Mouse (Mus musculus) left cerebral cortex, postnatal 14 days (tissue): ENCODE results near the gene Prss38. TPM values are rescaled to one million over a fixed set of nuclear protein-coding genes. Genes with fewer than 3 reads are reported as not detected.
A peak's percentile ranks its signal among the peaks of the same experiment; 100 is the strongest.
"Not testable (repeated sequence)": the region's sequence is repeated elsewhere in the genome, so short reads cannot be mapped to it uniquely, and the experiment has no call there.

Source experiments
- DNase-seq, 2 experiments: peaks; one replicate each; pipeline ENCODE4 v3.0.0; 2021 to 2022; ENCODE audit warnings: low spot score in 2 of 2, mixed read lengths in 1 of 2
- intact Hi-C: fragments of 180-260 bp; cut with DNase I; formaldehyde crosslinking; loops from one replicate; pipeline ENCODE4 v1.15.1; 2025
- total RNA-seq, 2 experiments: library from RNA; stranded (reverse); gene quantifications; 2 replicates each; pipeline ENCODE4 v1.2.3; 2021

Gene Prss38
- total RNA-seq, 2 experiments from 2014 or later, result not detected

DNA sequence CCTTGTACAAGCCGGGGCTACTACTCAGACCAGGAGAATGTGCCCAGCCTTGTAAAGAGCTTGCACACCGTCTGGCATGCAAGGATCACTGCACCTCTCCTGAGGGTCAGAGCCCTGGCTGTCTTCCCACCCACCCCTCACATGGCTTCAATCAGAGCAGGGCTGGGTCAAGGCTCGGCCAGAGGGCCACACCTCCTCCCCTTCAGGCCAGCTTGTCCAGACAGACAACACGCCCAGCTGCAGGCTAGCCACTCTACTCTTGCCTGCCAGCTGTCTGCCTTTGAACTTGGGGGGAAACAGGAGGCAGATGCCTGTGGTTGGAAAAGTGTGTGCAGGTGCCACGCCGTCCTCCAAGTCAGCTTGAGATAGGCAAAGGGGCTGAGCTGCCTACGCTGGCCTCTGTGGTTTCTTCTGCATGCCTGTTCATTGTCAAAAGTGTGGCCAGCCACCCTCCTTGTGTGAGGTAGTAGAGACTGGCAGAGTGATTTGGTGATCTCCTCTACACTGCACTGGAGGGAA, 9.0 kb upstream of the Prss38 start:
- intact Hi-C loops, result no loop called here
- no peak for DNase-seq

DNA sequence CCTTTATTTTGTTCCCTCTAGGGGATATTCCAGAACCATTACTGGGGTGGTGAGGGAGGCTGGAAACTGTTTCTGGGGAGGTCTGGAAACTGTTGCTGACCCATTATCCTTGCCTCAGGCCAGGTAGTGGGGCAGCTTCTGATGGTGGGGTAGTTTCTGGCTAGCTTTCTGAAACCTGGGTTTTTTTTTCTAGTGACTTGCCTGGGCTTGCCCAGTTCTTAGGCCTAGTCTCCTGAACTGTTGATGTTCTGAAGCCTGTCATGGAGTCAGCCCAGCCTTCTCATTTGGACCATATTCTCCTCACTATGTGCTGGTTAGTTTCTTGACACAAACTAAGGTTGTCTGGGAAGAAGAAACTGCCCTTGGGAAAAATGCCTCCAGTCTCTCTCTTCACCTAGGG, 4.1 kb upstream of the Prss38 start:
- DNase-seq, result no peak
- intact Hi-C loops, result no loop called here

DNA sequence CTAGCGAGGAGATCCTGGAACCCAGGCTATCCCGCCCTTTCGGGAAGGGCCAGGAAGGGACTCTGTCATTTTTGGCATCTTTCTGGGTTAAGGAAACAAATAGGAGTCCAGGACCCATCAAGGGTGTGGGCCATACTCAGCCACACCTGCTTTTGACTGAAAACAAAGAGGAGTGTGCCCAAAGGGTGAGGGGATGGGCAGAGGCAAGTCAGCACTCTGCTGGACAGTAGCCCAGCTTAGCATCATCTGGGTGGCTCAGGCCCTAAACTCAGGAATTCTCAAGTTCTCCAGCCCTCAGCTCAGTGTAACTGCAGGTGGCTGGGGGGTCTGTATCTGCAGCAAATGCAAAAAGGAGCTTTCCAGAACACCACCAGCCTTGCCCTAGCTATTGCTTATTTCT, 2.5 kb upstream of the Prss38 start:
- no peak for DNase-seq
- intact Hi-C loops, result no loop called here

DNA sequence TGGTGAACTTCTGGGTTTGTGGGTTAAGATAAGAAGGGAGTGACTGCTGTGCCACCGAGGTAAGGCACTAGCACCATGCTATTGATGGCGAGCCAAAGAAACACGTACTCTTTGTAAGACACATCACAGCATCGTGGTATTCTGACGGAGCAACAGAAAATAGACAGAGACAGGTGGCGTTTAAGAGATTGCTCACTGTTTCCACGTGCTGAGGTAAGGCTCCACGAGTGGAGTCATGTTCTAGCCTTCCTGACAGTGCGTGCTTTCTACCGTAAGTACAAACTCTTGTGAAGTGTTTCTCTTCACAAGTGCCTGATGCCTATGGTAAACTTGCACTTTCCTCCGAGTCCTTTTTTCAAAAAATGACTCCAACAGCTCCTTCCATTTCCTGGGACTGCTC, 5.6 kb downstream of the Prss38 start:
- no peak for DNase-seq

DNA sequence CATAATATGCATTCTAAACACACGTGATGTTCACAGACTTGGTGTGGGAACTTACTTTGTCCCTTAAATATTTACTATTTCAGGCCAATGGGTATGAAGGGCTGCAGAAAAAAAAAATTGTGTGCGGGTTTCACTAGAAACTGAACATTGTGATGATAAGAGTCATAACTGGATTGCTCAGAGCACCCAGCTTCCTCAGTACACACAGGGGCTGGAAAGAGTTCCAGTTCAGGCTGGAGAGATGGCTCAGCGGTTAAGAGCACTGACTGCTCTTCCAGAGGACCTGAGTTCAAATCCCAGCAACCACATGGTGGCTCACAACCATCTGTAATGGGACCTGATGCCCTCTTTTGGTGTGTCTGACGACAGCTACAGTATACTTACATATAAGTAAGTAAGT, 7.5 kb downstream of the Prss38 start:
- intact Hi-C loops, DNase-seq: not testable (repeated sequence)

More for the DNA sequence above, 5.6 kb downstream of the Prss38 start:
- intact Hi-C loops, result no loop called here

DNA sequence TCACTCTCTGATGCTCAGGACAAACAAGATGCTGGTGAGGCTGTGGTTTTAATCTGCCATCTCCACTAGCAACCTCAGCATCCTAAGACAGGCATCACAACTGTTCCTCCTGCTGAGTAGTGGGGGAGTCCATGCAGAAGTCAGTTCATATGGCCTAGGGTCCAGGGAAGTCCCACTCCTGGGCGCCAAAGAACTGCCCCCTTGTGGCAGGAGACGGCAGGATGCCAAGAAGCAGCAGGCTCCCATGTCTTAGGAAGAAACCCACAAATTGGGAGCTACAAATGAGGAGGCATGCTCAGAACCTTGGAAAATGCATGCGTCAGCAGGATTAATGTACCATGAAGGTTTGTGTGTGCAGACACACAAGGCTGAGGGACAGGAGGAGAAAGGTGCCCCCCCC, 8.8 kb downstream of the Prss38 start:
- no peak for DNase-seq

DNA sequence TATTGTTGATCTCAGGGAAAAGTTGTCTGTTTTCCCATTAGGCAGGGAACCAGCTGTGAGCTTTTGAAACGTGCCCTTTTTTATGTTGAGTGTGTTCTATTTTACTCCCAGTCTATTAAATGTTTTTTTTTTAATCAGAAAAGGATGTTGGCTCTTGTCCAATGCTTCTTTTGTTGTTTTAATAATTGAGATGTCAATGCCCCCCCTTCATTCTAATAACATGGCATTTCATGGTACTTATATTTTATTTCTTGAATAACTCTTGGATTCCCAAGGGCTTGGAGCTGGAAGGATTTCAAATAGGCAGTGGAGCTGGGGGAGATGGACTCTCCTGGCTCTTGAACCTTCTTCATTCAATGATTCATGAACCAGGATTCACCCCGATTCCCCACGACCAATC, 9.4 kb downstream of the Prss38 start:
- no peak for DNase-seq
- intact Hi-C loops, result no loop called here

More for the DNA sequence above, 8.8 kb downstream of the Prss38 start:
- intact Hi-C loops, result no loop called here

DNA sequence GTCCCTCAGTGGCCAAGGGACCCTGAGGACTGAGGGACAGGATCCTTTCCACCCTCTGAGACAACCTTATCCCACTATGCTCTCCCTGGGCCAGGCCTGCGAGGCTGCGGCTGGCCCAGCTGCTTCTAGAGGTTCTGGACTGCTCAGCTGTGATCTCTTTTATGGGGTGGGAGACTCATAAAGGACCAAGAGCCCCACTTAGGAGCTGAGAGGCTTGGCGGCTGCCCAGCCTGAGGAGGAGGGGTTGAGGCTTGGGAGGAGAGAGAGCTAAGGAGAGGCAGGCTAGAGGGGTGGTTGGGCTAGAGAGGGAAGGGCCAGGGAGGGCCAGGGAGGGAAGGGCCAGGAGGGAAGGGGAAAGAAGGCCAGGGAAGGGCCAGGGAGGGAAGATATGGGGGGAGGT, 11.0 kb downstream of the Prss38 start:
- DNase-seq, result no peak
- intact Hi-C loops, result no loop called here

DNA sequence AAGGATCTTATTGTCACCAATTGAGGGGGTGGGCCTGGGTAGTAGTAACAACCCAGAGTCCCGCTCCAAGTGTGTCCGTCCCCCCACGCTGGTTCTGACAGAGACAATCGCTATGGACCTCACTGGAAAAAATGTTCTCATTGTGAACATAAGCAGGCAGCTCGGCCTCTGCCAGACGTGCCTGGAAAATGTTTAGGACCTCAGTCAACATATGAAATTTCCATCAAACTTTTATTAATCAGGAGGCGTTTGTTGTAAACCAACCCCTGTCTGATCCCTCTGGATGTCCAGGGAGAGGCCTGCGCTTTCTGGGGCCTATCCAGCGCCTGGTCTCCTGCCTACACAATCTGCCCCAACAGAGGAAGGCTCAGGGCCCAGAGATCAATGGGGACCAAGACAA, 11.4 kb downstream of the Prss38 start:
- no peak for DNase-seq
- intact Hi-C loops, result no loop called here

DNA sequence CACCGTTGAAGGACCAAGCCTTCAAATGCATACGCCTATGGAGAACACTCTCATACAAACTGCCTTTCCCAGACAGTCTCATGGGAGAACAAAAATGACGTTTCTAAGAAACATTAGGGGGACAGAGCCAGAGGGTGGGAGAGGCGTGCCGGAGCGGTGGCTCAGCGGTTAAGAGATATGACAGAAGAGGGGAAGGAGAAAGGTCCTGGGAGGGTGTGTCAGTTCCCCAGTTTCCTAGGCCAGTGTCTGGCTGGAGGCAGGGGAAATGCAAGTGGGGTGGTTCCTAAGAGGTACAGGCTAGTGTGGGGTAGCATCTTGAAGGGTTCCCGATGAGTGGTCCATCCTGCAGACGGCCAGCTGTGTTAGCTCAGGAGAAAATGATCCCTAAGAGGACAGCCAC, 14.2 kb downstream of the Prss38 start:
- intact Hi-C loops, result no loop called here
- DNase-seq, result no peak

DNA sequence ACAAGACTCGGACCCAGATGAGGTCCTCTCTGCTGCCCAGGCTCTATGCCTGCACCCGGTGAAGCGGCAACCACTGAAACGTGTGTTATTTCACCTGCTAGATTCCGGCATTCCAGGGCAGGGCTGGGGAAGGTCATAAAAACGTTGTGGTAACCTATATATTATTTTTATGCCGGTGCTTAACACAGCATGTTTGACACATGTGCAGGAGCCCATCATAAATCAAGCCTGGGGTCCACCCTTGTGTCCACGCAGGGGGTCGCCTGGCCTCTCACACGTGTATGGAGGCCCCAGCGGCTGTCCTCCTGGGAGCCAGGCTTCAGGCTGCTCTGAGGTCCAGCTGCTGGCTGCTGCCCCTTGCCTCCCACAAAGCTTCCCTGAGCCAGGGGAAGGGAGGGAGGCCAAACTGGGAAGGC, 18.6 kb downstream of the Prss38 start:
- intact Hi-C loops, result no loop called here
- no peak for DNase-seq

DNA sequence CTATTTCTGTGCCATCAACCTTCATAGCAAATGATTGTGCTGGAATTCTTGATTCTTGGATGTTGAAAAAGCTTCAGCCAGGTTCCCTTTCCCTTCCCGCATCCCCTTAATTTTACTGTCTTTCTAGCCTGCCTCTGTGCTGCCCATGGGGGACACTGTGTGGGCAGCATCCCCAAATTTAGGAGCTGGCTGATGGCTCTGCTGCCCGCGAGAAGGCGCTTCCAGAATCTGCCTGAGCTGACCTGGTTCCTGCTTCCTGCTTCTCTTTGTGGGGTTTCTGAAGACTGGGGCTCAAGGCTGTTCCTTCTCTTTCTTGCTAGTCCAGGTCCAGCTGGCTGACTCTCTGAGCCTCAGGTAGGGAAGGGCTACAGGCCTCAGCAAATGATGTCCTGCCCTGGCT, 20.7 kb downstream of the Prss38 start:
- no peak for DNase-seq
- intact Hi-C loops, result no loop called here

DNA sequence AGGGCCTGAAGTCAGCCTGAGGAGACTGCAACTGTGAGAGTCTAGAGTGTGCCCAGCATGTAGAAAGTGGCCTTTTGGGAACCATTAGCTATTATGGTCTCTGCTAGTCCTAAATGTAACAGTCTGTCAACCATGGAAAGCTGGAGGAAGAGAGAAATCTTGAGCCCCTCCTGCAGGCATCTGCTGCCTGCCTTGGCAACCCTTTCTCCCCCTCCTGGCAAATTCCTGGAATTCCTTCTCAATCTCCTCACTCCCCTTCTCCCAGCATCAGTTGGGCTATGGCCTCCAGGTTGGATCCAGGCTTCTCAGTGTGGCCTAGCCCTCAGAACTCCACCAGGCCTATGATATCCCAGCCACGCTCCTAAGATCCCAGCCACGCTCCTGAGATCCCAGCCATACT, 25.1 kb downstream of the Prss38 start:
- intact Hi-C loops, result no loop called here
- DNase-seq, result no peak

DNA sequence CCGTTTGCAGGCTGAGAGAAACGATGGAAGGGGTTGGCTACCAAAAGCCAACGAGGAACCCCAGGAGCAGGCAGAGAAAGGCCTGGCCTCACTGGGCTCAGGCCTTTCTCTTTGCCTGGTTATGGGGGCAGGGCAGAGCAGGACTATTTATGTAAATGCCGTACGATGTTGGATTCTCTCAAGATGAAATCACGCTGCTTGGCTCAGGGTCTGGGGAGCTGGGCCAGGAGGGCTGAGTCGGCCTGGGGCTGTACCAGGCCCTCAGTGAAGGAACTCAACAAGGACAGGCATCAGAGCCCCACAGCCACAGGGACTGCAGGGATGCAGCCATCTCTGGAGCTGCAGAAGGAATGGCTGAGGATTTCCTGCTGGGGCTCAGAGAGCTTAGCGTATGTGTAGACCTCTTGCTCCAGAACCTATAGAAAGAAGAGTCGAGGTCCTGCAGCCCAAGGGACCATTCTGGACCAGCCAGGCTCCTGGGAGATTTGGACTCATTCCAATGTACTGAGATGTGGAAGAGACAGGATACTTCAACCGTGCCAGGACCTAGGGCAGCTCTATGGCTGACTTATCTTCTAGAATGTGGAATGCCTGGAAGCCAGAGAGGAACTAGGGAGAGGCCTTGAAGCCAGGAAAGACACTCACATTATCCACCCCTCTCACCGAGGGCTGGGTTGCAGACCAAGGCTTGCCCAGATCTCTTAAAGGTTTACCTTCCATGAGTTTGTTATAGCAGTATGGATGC, 29.1 kb downstream of the Prss38 start:
- intact Hi-C loops, result no loop called here
- DNase-seq, result no peak

DNA sequence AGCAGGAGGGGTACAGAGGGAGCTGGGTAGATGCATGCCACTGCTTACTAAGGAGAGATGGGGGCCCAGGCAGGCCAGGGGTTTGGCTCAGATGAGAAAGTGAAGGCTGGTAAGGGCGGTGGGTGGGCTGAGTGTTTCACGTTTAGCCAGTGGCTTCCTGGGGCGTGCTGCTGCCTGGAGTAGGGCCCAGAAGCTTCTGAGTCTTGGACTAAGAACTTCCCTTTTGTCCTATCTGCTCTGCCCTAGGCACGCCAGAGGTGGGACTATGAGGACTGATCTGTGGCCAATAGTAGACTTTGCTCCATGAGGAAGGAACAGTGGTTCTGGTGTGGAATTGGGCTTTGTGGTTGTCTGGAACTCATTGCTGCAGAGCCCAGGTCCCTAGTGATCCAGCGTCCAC, 32.5 kb downstream of the Prss38 start:
- DNase-seq, result no peak
- intact Hi-C loops, result loop anchor here (5.0 kb wide), 1 partner anchor 36 kb away; the partner anchor contains the start of gene Wnt9a

DNA sequence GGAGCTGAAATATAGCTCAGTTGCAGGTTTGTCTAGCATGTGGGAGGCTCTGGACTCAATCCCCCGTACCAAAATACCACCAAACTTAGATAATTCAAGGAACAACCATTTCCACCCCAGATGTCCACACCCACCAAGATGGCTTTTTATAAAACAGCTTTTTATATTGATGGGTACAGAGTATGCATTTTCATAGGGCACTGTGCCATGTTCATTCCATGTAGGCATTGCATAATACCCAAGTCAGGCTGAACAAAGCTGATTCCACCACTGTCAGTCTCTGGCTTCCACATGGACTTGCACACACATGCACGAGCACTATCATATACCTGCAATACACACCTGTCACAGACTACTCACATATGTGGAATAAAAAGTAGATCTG, 36.7 kb downstream of the Prss38 start:
- peak; percentile 76 to 90 for DNase-seq
- intact Hi-C loops, result no loop called here

DNA sequence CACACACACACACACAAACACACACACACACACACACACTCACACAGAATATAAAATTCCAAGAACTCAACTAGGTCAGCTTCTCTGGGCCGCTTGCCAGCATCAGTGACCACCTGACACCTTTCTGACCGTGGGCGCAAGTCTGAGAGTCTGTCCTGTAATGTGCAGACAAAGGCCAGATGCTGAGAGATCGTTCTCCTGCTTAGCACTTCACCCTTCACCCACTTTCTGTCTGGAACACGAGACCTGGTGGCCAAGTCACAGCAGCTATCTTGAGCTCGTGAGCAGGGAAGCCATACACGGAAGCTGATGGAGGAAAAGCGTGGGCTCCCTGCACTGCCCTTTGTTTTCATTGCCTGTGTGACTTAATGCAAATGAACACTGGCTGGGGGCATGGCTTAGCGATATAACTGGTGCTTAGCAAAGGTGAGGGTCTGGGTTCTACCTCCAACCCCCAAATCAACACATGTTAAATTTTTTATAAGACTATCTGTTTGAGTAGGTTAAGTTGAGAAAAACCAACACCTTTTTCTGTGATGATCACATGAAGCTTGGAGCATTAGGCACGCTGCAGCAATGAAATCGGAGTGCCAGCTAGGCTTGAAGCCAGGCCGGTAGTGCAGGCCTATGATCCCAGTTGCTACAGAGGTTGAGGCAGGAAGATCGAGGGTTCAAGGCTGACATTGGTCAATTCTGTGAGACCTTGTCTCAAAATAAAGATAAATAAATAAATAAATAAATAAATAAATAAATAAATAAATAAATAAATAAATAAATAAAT, 37.3 kb downstream of the Prss38 start:
- intact Hi-C loops, result no loop called here
- DNase-seq, result peak in 1 of 2 experiments; percentile 60

DNA sequence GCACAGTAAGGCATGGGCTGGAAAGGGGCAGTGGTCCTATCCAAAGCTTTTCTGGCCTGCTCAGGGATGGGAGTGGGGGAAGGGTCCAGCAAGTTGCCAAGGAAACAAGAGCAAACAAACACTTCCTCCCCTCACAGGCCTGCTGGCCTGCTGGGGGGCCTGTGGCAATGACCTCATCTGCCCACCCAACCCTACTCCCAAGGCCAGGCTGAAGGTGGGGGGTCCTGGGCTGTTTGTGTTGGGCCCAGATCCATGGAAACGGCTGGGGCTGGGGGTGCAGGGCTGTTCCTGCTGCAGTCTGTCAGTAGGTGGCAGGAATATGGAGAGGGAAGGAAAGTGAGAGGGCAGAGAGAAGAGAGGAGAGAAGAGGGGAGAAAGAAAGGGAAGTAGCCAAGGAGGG, 39.1 kb downstream of the Prss38 start:
- DNase-seq, result no peak
- intact Hi-C loops, result no loop called here

DNA sequence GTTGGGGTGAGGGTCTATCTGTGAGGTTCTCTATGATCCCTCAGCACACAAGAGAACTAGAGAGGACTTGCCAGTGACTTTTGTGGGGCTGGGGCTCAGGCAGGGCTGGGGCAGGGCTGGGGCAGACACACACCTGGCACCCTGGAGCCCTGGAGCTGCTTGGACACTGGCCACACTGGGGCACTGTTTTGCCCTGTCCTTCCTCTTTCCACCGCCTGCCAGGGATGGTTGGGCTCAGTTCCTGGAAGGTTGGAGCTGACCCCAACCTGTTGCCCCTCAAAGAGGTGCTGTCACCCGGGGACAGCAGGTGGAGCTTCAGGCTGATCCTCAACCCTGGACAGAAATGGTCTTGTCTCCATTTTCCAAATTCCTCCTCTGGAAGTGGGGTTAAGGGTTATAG, 39.5 kb downstream of the Prss38 start:
- intact Hi-C loops, result no loop called here
- DNase-seq, result no peak

DNA sequence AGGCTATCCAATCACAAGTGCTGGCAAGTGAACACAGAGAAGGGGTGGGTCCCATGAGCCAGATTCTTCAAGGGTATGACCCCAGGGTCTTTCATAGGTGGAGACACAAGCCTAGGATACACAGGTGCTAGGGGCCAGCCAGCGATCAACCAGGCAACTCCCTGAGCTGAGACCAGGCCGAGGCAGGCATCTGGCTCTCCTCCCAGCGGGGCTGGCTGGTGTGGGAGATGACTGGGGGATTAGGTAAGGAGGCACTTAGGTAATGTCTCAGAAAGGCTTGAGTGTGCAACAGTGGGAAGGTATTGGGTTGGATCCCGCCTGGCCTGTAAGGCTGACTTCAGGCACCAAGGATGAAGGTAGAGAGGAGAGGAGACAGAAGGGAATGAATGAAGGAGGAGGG, 40.3 kb downstream of the Prss38 start:
- no peak for DNase-seq
- intact Hi-C loops, result no loop called here

DNA sequence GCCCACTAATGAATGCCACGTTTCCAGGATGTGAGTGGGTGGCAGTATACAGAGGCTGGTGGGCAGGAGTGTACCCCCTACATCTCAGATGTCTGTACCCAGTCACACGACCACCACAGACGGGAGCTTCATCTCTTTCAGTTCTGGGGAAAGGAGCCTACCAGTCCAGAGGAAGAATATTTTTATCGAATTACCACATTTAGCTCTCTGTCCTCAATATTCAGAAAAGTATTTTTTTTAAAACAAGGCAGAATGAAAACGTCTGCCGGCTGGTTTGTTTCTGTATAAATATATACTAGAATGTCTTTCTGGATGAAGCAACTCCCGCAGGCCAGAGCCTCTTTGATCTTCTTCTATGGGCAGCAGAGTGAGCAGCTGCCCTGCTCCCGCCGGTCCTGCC, 42.5 kb downstream of the Prss38 start:
- DNase-seq, result no peak
- intact Hi-C loops, result no loop called here
